Mouse (Mus musculus): ENCODE measurements around the gene Sel1l3.

Sel1l3 gene

DNA sequence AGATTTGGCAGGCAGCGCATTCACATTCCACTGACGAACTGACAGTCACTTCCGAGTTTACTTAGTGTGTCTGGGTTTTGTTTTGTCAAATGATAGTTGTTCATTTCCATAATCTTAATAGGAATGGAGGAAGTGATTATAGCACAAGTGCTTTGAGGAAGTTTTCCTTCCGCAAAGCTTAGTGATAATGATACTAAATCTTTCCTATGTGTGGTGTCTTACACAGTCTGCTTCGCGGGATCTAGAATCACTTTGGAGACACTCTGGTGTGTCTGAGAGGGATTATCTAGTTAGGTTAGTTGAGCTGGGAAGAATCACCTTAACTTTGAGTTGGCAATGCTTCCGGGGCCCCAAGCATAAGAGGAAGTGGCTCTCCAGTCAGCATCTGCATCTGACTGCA lies 126.3 kb downstream of the Sel1l3 start:
- DNase-seq (ENCODE audit: low spot score) = no peak

DNA sequence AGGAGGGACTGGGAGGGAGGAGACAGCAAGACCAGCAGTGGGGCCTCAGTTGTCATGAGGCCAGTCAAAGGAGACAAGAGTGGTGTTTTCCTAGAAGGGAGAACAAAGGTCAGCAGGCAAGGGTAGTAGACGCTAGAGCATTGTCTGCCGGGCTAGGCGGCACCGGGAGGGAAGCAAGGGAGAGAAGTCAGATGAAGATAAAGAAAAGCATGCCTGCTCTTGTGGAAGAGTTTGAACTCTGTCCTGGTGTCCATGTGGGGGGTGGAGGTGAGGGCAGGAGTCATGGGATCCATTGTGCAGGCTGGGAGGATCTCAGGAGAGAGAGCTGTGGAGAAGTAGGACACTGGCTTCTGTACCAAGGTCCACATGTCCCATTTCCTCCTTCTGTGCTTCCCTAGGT lies 135.3 kb downstream of the Sel1l3 start:
- peak; percentile 91 for DNase-seq (ENCODE audit: low spot score)

DNA sequence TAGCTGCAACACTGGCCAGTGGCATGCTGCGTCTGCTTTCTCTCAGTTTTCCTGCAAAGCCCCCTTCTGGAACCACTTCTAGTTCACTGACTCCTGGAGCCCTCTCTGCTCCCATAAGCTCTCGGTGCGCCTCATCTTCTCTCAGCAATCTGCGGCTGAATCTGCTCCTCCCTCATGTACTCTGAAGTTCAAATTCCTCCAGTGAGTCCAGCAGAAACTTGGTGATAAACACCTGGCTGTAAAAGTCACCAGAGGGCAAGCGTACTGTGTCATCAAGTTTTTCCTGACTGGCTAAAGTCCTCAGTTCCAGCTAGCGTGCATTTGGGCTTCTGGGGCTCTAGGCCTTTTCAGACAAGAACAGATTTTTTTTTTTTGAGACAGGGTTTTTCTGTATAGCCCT lies 139.2 kb downstream of the Sel1l3 start:
- peak; percentile 78 for DNase-seq (ENCODE audit: low spot score)

DNA sequence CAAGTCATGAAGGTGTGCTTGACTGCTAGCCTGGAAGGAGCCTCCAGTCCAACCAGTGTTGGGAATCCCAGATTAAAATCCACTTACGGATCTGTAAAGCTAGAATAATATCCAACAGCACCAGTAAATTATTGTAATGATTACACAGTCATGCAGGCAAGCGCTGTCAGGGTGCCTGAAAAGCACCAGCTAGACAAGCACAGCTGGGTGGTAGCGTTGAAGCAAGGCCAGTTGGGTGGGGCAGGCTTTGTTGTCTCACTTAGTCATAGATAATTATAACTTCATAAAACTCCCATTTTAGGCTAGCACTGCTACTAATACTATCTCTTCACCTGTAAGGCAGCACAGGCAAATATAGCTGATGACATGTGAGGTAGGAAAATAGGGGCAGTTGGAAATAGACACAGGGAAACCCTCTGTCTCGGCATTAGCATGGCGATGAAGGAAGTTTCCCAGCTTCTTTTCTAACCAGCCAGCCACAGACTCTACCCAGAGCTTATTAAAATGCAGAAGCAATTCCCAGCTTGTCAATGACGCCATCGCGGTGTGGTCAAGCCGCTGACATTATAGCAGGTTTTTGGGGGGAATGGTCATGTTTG lies 152.1 kb downstream of the Sel1l3 start:
- no peak for DNase-seq (ENCODE audit: low spot score)
